Mouse (Mus musculus) urinary bladder, adult 2 months (tissue): ENCODE data around the gene Cilp. TPM values are rescaled to one million over a fixed set of nuclear protein-coding genes. Genes with fewer than 3 reads are reported as not detected.

Source experiments
- DNase-seq: peaks from one replicate; pipeline ENCODE4 v3.0.0; 2022; ENCODE audit warnings: low spot score
- polyA plus RNA-seq: library from polyadenylated mRNA; depleted of rRNA; stranded (reverse); fragments of >200 nt; gene quantifications from 2 replicates; pipeline ENCODE4 v1.2.3, GENCODE M21; 2012; rRNA removed

The Cilp gene
- polyA plus RNA-seq, 1 experiment: 1.5 TPM

- DNase-seq: no peak
Measured at GRCm38 (mm10) chr9:65294716-65295378, 29.9 kb downstream of the Cilp start.

- DNase-seq: no peak
Measured at GRCm38 (mm10) chr9:65297056-65297455, 32.1 kb downstream of the Cilp start.

- DNase-seq: no peak
Measured at GRCm38 (mm10) chr9:65298761-65299160, 33.8 kb downstream of the Cilp start.

- DNase-seq: no peak
Measured at GRCm38 (mm10) chr9:65299650-65300049, 34.7 kb downstream of the Cilp start.

DNA sequence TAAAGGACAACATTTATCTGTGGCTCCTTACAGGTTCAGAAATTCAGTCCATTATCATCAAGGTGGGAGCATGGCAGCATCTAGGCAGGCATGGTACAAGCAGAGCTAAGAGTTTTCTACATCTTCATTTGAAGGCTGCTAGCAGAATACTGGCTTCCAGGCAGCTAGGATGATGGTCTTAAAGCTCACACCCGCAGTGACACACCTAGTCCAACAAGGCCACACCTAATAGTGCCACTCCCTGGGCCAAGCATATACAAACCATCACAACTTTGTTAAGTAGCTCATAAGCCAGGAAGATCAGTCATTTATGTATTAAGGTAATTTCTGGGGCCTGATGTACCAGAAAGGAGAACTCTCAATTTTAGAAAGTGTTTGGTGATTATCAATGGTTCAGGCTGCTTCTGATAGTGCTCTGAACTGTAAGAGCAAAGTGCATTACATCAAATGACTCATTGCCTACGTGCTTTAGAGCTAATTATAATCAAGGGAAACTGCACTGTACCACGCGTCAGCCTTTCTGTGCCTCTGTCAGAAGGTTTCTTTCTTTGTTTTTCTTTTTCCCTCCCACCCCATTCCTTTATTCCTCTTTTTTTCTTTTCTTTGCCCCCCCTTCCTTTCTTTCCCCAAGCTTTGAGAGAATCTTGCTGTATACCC is 37.5 kb downstream of the Cilp start:
- DNase-seq: no peak

- no peak for DNase-seq
Measured at GRCm38 (mm10) chr9:65303586-65303985, 38.6 kb downstream of the Cilp start.

DNA sequence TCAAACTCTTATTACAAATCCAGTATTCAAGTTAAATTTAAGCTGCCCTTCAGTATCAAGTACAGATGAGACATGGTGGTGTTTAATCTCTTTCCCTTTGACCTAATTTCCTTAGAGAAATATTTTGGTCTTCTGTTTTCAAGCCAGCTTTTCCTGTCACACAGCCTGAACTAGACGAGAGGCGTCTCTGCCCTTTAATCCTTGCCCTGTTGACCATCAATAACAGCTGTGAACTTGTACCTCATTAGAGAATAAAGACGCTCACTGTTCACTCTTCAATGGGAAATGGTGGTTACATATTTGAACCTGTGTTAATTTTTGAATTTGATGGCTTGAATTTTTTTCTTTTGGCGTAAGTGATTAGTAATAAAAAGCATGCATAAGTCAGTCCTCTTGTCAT is 39.3 kb downstream of the Cilp start:
- DNase-seq: no peak

DNA sequence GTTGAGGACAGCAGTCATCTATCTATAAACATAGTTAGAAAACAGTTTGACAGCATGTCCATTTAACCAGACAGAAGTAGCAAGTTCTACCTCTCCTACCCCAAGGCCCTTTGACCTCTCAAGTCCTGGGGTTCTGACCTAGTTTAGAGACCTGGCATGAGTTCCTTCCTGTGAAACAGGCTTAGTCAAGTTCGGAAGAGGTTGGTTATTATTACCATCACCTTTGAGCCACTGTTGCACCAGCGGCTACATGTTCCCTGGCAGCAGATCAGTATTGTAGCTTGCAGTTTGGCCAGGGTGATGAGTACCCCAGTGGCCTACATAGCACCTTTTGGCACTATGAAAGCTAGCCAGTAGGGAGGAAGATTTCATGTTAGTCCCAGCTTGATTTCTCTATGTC is 41.7 kb downstream of the Cilp start:
- DNase-seq: no peak

DNA sequence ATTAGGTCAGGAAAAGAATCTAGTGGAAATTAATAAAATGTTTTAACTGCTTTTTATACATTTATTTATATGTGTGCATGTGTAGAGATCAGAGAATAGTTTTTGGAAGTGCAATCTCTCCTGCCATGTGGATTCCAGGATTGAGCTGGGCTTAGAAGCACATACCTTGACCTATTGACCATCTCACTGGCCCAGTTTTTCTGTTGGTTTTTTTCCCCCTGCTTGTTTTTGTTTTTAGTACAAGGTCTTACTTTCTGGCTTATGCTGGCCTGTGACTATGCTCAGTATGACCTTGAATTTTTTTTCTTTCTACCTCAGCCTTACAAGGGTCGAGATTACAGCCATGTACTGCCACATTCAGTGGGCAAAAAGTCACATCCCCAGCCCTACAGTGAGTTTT is 43.0 kb downstream of the Cilp start:
- no peak for DNase-seq

- no peak for DNase-seq
Measured at GRCm38 (mm10) chr9:65312669-65313357, 47.8 kb downstream of the Cilp start.

DNA sequence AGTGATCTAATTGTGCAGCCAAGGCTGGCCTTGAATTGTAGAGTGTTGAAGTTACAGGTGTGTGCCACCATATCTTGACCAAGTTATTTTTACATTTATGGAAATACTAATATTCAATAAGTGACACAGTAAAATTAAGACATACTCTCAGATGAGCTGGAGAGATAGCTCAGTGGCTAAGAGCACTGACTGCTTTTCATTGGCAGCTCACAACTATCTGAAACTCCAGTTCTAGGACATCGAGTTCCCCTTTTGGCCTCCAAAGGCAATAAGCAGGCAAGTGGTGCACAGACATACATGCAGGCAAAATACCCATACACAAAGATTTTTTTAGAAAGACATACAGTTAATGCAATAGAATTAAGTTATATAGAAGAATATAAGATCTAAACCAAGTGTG is 48.9 kb downstream of the Cilp start:
- no peak for DNase-seq

GRCm38 (mm10) chr9:65322255-65322900 is 57.4 kb downstream of the Cilp start:
- no peak for DNase-seq

- no peak for DNase-seq
Measured at GRCm38 (mm10) chr9:65325971-65326370, 61.0 kb downstream of the Cilp start.

DNA sequence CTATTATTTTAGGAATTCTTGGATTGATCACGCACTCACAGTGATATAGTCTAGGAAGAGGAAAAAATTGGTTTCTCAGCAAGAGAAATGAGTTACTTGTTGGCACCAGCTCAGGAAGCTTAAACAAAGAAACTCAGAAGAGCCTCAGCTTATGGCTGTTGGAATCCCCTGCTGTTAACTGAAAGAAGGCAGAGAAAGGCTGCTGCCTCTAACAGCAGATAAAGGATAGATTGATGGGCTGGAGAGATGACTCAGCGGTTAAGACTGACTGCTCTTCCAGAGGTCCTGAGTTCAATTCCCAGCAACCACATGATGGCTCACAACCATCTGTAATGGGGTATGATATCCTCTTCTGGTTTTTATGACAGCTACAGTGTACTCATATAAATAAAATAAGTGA is 62.4 kb downstream of the Cilp start:
- no peak for DNase-seq

Other genes starting within 250 kb of the Cilp start
- 59.1 and 61.7 TPM in 2 replicates for gene Hacd3, start 243.5 kb upstream of the Cilp start, polyA plus RNA-seq
- gene Dpp8, start 232.8 kb upstream of the Cilp start, polyA plus RNA-seq: 53.7 and 64.4 TPM in 2 replicates
- gene Igdcc4, start 163.7 kb upstream of the Cilp start, polyA plus RNA-seq: 12.5 and 15.9 TPM in 2 replicates
- 2.3 and 2.7 TPM in 2 replicates for gene Igdcc3, start 124.0 kb upstream of the Cilp start, polyA plus RNA-seq
- 4.4 and 4.5 TPM in 2 replicates for gene Parp16, start 69.8 kb upstream of the Cilp start, polyA plus RNA-seq
- 23.9 and 25.2 TPM in 2 replicates for gene Clpx, start 29.1 kb downstream of the Cilp start, polyA plus RNA-seq
- gene Pdcd7, start 80.9 kb downstream of the Cilp start, polyA plus RNA-seq: 12.9 and 14.4 TPM in 2 replicates
- gene Ubap1l, start 95.9 kb downstream of the Cilp start, polyA plus RNA-seq: 0.55 and 0.87 TPM in 2 replicates
- 1.4 and 1.5 TPM in 2 replicates for gene Kbtbd13, start 126.5 kb downstream of the Cilp start, polyA plus RNA-seq
- gene Rasl12, start 133.3 kb downstream of the Cilp start, polyA plus RNA-seq: 25.6 and 28.8 TPM in 2 replicates
- not detected in 2 replicates for gene Slc51b, start 157.8 kb downstream of the Cilp start, polyA plus RNA-seq
- gene Mtfmt, start 170.6 kb downstream of the Cilp start, polyA plus RNA-seq: 19.2 and 21.9 TPM in 2 replicates
- 42.6 and 46.8 TPM in 2 replicates for gene Spg21, start 195.8 kb downstream of the Cilp start, polyA plus RNA-seq